Mouse (Mus musculus) neural tube, embryonic 14.5 days (tissue): ENCODE measurements around the gene Gucy1b2. TPM values are rescaled to one million over a fixed set of nuclear protein-coding genes. Genes with fewer than 3 reads are reported as not detected.

ENCODE experiments used
- ATAC-seq: fragments of 200-750 bp; cut with Nextera tagmentation; 2 replicates; pipeline ENCODE4 v1.8.0; 2017; ENCODE audit warnings: low read depth, mild to moderate bottlenecking, moderate TSS enrichment, moderate library complexity
- H3K27ac ChIP-seq: fragments of 300-500 bp; sonication (generic); 2 replicates; pipeline ENCODE4 v1.5.1; 2014; ENCODE audit warnings: low read depth, mild to moderate bottlenecking, control low read depth, low read length, moderate library complexity, mixed read lengths
- H3K27me3 ChIP-seq: fragments of 300-500 bp; sonication (generic); 2 replicates; pipeline ENCODE4 v1.6.1; 2014; ENCODE audit warnings: low read length; ENCODE audit not compliant: control insufficient read depth, insufficient read depth
- H3K36me3 ChIP-seq: fragments of 300-500 bp; sonication (generic); 2 replicates; pipeline ENCODE4 v1.6.1; 2014; ENCODE audit warnings: low read length, mixed read lengths; ENCODE audit not compliant: control insufficient read depth, insufficient read depth
- H3K4me1 ChIP-seq: fragments of 300-500 bp; sonication (generic); 2 replicates; pipeline ENCODE4 v1.6.1; 2014; ENCODE audit warnings: low read length; ENCODE audit not compliant: control insufficient read depth, insufficient read depth
- H3K4me2 ChIP-seq: fragments of 300-500 bp; sonication (generic); 2 replicates; pipeline ENCODE4 v1.6.1; 2014; ENCODE audit warnings: mild to moderate bottlenecking, low read depth, low read length, control low read depth
- H3K4me3 ChIP-seq: fragments of 300-500 bp; sonication (generic); 2 replicates; pipeline ENCODE4 v1.5.1; 2014; ENCODE audit warnings: low read depth, low read length, control low read depth, mixed read lengths
- H3K9ac ChIP-seq: fragments of 300-500 bp; sonication (generic); replicated peaks from 2 replicates; pipeline ENCODE4 v1.6.1; 2014; ENCODE audit warnings: low read depth, mild to moderate bottlenecking, control low read depth, low read length, mixed read lengths
- H3K9me3 ChIP-seq: fragments of 300-500 bp; sonication (generic); 2 replicates; pipeline ENCODE4 v1.6.1; 2016; ENCODE audit warnings: low read length; ENCODE audit not compliant: control insufficient read depth
- WGBS: fragments of 180-500 bp; shearing (Covaris S2); extraction: QIAGEN DNeasy Blood & Tissue Kit; methylation state at CpG from one replicate; pipeline ENCODE4 v1.1.7; 2014; 5-methylcytosine and 5-hydroxymethylcytosine counted together
- polyA plus RNA-seq: library from polyadenylated mRNA; unstranded; fragments of >200 nt; fragmentation: Nextera tagmentation; extraction: Ambion mirVana; gene quantifications from 2 replicates; pipeline ENCODE4 v1.2.1, GENCODE M21; 2014

Gene Gucy1b2
- polyA plus RNA-seq, 1 experiment from 2014 or later, result 0.60 TPM

DNA sequence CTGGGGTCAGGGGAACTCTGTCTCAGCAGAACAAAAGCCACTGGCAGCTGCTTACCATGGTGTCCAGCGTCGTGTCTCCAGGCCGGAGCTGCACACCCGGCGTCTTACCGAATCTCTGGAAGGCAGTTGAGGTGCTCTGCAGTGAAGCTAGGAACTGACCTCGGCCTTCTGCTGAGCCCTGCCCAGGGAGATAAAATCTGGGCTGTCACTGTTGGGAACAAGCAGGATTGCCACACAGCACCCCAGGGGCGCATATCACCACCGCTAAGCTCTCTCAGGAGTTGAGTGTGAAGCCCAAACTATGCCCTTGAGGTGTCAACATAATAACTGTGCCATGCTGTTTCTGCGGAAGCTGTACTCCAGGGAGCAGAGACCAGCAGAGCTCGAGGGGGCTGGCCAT lies 2.8 kb downstream of the Gucy1b2 start:
- no peak for ATAC-seq
- Histone ChIP-seq H3K9ac (no peak overlapping the region), H3K4me3 (no peak overlapping the region), H3K4me2 (no peak overlapping the region), H3K4me1 (peaks cover 3% of the 10 kb centered on the region; the same call in 1 of the 2 replicates), H3K9me3 (no peaks in the 10 kb centered on the region), H3K27ac (no peak overlapping the region), H3K27me3 (no peaks in the 10 kb centered on the region), H3K36me3 (no peaks in the 10 kb centered on the region)
- WGBS, result 69% methylated on average over 11 of the region's 11 CpGs

DNA sequence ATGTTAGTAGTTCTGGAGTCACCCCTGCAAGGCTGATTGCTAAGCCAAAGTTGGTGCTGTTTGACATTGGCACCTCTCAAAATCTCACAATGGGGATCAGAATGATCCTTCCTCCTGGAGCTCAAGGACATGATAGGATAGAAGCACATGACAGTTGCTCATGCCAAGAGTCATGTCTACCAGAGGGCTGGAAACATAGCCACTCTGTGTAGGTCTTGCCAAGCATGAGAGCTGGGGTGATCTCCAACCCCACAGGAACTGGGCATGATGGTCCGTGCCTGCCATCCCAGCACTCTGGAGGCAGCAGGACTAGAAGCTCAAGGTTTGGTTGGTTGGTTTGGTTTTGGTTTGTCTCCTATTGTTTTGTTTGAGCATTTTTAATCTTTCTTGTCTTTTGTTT lies 5.4 kb downstream of the Gucy1b2 start:
- Histone ChIP-seq H3K4me1 (no peaks in the 10 kb centered on the region; the same call in 1 of the 2 replicates), H3K27me3 (no peaks in the 10 kb centered on the region), H3K4me2 (no peak overlapping the region), H3K36me3 (no peaks in the 10 kb centered on the region), H3K9me3 (no peaks in the 10 kb centered on the region), H3K9ac (no peak overlapping the region), H3K27ac (no peak overlapping the region), H3K4me3 (no peak overlapping the region)
- WGBS, result 100% methylated on average over 1 of the region's 1 CpGs
- ATAC-seq, result no peak

DNA sequence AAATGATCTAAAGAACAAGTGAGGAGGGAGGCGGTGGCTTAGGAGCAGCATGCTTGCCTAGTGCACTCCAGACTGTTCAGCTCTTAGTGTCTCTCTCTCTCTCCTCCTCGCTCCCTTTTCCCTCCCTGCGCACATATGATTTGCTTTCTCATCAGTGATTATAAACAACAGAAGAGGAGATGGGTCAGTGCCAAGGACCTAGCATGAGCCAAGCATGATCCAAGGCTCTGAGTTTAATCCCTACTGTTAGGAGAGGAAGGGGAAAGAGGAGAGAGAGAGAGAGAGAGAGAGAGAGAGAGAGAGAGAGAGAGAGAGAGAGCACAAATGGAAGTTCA lies 8.9 kb downstream of the Gucy1b2 start:
- no peak for ATAC-seq
- Histone ChIP-seq H3K27ac (no peak overlapping the region), H3K4me3 (no peak overlapping the region), H3K36me3 (no peaks in the 10 kb centered on the region), H3K27me3 (no peaks in the 10 kb centered on the region), H3K4me2 (no peak overlapping the region), H3K9ac (no peak overlapping the region), H3K4me1 (no peaks in the 10 kb centered on the region), H3K9me3 (no peaks in the 10 kb centered on the region)
- WGBS, result 86% methylated on average over 3 of the region's 3 CpGs

DNA sequence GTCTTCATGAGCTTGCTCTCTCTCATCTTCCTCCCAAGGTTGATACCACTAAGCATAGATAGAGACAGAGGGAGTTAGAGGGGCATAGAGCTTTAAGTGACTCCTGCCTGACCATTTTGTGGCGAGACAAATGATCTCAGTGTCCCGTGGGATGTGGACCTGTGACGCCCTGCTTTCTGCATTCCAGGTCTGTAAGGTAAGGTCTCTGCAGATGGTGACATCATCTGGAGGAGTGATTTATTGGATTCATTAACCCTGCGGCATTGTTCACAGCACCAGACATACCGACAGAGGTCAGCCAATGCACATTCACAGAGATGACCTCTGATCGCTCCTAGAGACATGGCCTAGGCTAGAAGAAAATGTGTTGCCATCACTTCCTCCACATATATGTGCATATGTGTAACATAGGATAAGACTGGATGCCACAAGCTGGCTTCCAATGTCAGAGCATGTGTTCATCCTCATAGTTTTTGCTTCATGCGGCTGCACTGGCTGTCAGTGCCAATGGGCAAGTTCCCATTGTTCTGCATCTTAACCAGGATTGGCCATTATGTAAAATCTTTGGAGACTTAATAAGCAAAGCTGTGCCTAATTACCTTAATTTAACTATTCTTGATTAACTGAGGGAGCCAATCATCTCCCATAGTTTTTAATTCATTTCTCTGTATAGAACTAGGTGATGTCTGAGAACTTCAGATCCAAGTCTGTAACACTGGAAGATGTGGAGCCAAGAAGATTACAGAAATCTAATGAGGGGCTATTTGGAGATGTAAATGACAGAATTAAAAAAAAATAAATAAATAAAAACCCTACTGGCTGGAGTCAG lies 9.5 kb downstream of the Gucy1b2 start:
- Histone ChIP-seq H3K27ac (no peak overlapping the region), H3K36me3 (no peaks in the 10 kb centered on the region)
- 57% methylated on average over 7 of the region's 7 CpGs for WGBS

DNA sequence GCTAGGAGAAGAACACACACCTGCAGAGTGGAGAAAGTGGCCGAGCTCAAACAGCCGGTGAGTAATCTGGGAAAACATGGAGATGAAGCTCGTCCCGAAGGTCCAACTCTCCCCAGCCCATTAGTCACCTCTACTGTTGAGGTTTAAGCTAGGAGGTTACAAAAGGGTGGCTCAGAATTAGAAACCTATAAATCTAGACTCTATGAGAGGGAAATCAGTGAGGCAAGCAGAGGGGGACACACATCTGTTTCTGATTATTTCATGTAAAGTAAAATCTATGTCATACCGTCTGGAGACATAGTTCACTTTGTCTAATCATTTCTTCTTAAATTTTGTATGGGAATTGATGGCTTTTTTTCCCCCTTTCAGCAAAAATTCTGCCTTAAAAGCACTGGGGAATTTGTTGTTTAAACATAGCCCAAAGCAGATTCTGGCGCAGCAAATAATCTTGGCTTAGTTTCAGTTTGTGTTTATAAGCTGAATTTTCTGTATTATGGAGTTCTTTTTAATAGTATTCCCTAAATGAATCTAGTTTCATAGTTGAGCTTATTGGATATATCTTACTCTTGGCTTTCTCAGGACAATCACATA lies 12.2 kb downstream of the Gucy1b2 start:
- Histone ChIP-seq H3K4me1 (no peaks in the 10 kb centered on the region), H3K4me2 (no peak overlapping the region), H3K27me3 (no peaks in the 10 kb centered on the region), H3K9me3 (no peaks in the 10 kb centered on the region), H3K4me3 (no peak overlapping the region), H3K27ac (no peak overlapping the region), H3K9ac (no peak overlapping the region), H3K36me3 (no peaks in the 10 kb centered on the region)
- WGBS, result 78% methylated on average over 6 of the region's 6 CpGs
- ATAC-seq, result no peak

More for the DNA sequence above, 9.5 kb downstream of the Gucy1b2 start:
- no peak overlapping the region for H3K9ac ChIP-seq
- H3K4me3 ChIP-seq, result no peak overlapping the region
- H3K27me3 ChIP-seq, result no peaks in the 10 kb centered on the region
- H3K9me3 ChIP-seq, result no peaks in the 10 kb centered on the region
- ATAC-seq, result no peak
- no peak overlapping the region for H3K4me2 ChIP-seq
- H3K4me1 ChIP-seq, result no peaks in the 10 kb centered on the region

DNA sequence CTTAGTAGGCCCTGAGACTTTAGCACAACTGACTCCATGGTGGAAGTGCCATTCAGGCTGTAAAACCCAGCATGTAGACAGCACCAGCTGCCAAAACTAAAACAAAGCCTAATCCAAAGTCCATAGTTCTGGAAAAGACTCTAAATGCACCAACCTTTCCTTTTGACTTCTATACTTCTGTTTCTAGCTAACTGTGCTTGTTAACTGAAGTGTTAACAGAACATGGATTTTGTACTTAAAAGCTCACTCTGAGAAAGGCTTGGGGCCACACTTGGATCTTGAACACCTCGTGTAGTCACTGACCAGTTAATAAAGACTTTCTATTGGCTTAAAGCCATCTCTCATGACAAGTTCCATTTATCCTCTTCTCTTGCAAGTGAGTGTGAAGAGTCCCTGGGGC lies 13.1 kb downstream of the Gucy1b2 start:
- H3K27me3 ChIP-seq, result no peaks in the 10 kb centered on the region
- H3K9ac ChIP-seq, result no peak overlapping the region
- 84% methylated on average over 1 of the region's 1 CpGs for WGBS
- H3K4me2 ChIP-seq, result no peak overlapping the region
- no peak overlapping the region for H3K27ac ChIP-seq
- H3K4me3 ChIP-seq, result no peak overlapping the region
- H3K4me1 ChIP-seq, result no peaks in the 10 kb centered on the region
- H3K9me3 ChIP-seq, result no peaks in the 10 kb centered on the region
- H3K36me3 ChIP-seq, result no peaks in the 10 kb centered on the region
- ATAC-seq, result no peak

DNA sequence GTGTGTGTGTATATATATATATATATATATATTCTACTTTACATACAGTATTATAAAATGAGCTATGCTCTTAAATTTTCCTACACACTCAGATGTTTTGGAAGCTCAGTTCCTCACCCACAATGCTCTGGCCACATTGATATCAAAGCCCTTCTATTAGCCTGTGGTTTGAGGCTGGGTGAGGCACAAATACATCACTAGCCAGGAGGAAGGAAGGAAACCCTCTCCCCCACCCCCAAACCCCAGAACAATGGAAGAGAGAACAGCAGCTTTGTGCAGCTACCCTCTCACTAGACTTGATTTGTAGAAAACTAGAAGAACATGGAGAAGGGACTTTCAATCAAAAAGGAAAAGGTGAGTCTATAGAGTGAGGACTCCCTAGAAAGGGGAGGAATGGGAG lies 16.1 kb downstream of the Gucy1b2 start:
- H3K9me3 ChIP-seq, result no peaks in the 10 kb centered on the region
- ATAC-seq, result no peak
- H3K4me2 ChIP-seq, result no peak overlapping the region
- no peak overlapping the region for H3K27ac ChIP-seq
- no peaks in the 10 kb centered on the region for H3K36me3 ChIP-seq
- no peak overlapping the region for H3K9ac ChIP-seq
- no peak overlapping the region for H3K4me3 ChIP-seq
- no peaks in the 10 kb centered on the region for H3K27me3 ChIP-seq
- H3K4me1 ChIP-seq, result no peaks in the 10 kb centered on the region

DNA sequence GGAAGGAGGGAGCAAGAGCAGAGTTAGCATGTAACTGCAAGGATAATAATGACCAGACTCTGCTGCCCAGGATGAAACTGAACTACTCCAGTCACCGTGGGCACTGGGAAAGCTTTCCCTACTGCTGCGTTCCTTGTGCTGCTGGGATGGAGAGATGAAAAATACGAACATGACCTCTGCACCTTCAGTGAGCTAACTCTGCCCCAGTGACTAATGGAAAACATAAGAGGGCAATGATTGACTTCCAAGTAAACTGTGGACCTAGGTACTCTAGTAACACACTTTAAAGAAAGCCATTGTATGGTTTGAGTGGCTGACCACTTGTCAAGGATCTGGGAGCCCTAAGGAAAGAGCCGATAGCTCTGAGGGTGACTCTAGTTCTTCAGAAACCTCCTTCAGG lies 17.9 kb downstream of the Gucy1b2 start:
- H3K36me3 ChIP-seq, result no peaks in the 10 kb centered on the region
- H3K9ac ChIP-seq, result no peak overlapping the region
- WGBS, result 91% methylated on average over 4 of the region's 4 CpGs
- no peak overlapping the region for H3K4me2 ChIP-seq
- H3K27me3 ChIP-seq, result no peaks in the 10 kb centered on the region
- H3K4me1 ChIP-seq, result no peaks in the 10 kb centered on the region
- H3K4me3 ChIP-seq, result no peak overlapping the region
- no peaks in the 10 kb centered on the region for H3K9me3 ChIP-seq
- ATAC-seq, result no peak
- no peak overlapping the region for H3K27ac ChIP-seq

DNA sequence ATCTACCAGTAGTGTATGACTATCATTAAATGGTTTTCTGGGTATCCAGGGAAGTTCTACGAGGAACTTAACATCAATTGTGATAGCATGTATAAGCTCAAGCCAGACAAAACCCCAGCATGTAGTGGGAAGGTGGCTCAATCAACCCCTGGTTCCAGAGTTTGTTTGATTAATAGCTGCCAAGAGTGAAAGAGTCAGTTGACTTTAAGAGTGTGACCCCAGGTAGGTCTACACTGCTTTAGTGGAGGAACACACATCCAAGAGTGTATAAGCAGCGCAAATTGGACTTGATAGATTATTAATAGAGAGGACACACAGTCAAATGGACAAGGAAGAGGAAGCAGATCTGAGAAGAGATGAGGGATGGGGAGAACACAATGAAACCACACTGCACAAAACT lies 18.3 kb downstream of the Gucy1b2 start:
- WGBS, result 91% methylated on average over 2 of the region's 2 CpGs
- Histone ChIP-seq H3K27me3 (no peaks in the 10 kb centered on the region), H3K9ac (no peak overlapping the region), H3K4me3 (no peak overlapping the region), H3K4me2 (no peak overlapping the region), H3K4me1 (no peaks in the 10 kb centered on the region), H3K9me3 (no peaks in the 10 kb centered on the region), H3K27ac (no peak overlapping the region), H3K36me3 (no peaks in the 10 kb centered on the region)
- ATAC-seq, result no peak
